Mouse (Mus musculus) cerebellum, postnatal 36 days (tissue): ENCODE data around the gene Cnga4.
"Not testable (repeated sequence)": the region's sequence is repeated elsewhere in the genome, so short reads cannot be mapped to it uniquely, and the experiment has no call there.

ENCODE experiments used
- DNase-seq, 2 experiments: peaks; one replicate each; pipeline ENCODE4 v3.0.0; 2021 to 2022; ENCODE audit warnings: mixed read lengths in 2 of 2

The Cnga4 gene

GRCm38 (mm10) chr7:105416529-105416928 is 12.2 kb downstream of the Cnga4 start:
- no peak for DNase-seq

DNA sequence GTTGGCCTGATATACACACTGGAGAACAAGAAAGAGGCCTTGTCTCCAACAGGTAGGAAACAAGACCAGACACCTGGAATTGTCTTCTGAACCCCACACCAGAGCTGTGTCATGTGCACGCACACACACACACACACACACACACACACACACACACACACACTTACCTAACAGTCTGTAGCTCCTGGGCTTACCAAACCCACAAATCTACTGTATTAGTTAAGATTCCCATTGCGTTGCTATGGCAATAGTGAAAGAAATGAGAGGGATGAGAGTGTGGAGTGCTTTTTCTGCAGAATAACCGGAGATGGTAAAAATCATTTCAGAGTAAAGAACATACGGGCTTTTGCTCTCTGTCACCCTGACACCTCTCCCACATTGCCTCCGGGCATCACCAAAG is 13.7 kb downstream of the Cnga4 start:
- no peak for DNase-seq

GRCm38 (mm10) chr7:105420903-105421302 is 16.5 kb downstream of the Cnga4 start:
- no peak for DNase-seq

DNA sequence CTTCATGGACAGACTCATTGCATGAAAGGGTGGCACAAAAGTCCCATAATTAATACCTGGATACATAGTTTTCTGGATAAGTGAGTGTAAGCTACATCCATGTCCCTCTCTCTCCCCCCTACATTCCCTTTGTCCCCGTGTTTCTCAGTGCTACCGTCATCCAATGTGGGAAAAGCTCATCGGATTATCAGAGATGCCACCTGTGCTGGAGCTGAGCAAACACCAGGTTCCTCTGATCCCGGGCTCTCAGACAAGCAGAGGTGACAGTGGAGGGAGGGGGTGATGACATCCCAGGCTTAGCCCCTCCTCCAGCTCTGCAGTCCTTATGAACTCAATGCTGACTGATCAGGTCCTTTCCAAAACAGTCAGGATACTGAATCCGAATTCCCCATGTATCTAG is 20.0 kb downstream of the Cnga4 start:
- DNase-seq: no peak

DNA sequence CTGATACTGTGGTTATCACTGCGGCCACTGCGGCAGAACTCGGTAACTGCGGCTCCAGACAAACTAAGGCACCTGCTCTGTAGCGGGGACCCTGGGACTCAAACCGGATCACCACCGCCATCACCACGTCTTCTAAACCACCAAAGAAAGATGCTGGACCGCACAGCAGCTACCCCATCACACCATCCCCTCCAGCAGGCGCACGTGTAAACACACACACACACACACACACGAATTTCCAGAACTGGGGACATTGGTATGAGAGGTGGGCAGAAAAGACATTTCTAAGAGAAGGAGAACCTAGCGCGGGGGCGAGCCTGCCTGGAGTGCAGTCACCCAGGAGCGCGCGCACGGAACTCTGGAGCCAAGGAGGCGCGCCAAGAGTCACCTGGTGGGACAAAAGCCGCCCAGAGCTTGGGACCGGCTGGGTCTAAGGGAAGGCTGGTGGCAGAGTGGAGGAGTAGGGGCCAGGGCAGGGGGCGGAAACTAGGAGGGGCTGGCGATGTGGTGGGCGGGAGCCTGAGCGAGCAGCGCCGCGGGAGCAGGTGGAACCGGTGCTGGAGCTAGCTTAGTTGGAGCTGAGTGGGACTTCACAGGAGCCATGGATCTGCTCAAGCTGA is 21.2 kb downstream of the Cnga4 start, which contains the start of gene Cckbr:
Gene Cckbr, plus strand, starts transcription at position 308 of the 620 bp plus-strand sequence.
- DNase-seq: no peak

- no peak for DNase-seq
Observed at GRCm38 (mm10) chr7:105426051-105426450, 21.7 kb downstream of the Cnga4 start.

GRCm38 (mm10) chr7:105432058-105432457 is 27.7 kb downstream of the Cnga4 start:
- DNase-seq: no peak

GRCm38 (mm10) chr7:105433859-105434258 is 29.5 kb downstream of the Cnga4 start:
- no peak for DNase-seq

- DNase-seq: no peak
Observed at GRCm38 (mm10) chr7:105434798-105435197, 30.4 kb downstream of the Cnga4 start.

- no peak for DNase-seq
Observed at GRCm38 (mm10) chr7:105437979-105438772, 33.8 kb downstream of the Cnga4 start.

DNA sequence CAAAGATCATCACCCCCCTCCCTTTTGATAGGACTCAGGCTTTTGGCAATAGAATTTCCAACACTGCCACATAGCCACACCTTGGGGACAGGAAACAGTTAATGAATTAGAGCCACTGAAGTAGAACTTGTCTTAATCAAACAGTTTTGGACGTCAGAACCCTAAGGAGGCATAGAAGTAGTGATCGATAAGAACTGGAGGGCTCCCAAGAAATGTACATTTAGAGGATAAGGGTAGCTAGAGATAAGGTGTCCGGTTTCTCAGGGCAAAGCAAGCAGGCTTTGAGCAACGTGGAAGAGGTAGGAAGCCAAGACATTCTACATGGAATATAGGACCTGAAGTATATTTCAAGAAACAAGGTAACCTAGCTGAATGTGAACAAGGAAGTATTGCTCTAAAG is 37.1 kb downstream of the Cnga4 start:
- DNase-seq: no peak

DNA sequence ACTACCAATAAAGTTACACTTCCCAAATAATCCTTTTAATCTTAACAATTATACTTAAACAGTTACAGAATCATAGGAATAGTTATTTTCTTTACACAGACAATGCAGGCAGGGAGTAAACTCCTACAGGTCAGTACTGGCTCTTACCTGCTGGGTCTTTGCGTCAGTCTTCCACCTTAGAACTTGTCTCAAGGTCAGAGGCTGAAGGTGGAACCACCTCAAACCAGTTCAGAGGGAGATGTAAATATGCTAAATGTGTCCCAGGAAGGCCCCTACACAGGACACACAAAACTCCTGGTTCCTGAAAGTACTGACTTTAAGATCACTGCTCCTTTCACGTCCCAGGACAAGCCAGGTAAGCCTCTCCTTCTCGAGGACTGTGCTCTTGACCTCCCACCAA is 40.7 kb downstream of the Cnga4 start:
- DNase-seq: no peak

DNA sequence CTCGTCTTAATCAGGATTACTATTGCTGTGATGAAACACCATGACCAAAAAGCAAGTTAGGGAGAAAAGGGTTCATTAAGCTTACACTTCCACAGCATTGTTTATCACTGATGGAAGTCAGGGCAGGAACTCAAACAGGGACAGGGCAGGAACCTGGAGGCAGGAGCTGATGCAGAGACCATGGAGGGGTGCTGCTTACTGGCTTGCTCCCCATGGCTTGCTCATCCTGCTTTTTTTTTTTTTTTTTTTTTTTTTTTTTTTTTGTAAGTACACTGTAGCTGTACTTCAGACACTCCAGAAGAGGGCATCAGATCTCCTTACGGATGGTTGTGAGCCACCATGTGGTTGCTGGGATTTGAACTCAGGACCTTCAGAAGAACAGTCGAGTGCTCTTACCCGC is 49.0 kb downstream of the Cnga4 start:
- DNase-seq: not testable (repeated sequence)
